Mouse (Mus musculus) heart, embryonic 16.5 days (tissue): ENCODE data around the gene Trmt2b. TPM values are rescaled to one million over a fixed set of nuclear protein-coding genes. Genes with fewer than 3 reads are reported as not detected.
"Not testable (repeated sequence)": the region's sequence is repeated elsewhere in the genome, so short reads cannot be mapped to it uniquely, and the experiment has no call there.

Experiments used
- ATAC-seq: fragments of 200-750 bp; cut with Nextera tagmentation; replicated peaks from 2 replicates; pipeline ENCODE4 v1.8.0; 2017; ENCODE audit warnings: moderate number of reproducible peaks; ENCODE audit not compliant: insufficient read depth, low FRiP score; ENCODE audit errors: extremely low read depth
- H3K27ac ChIP-seq: fragments of 300-500 bp; sonication (generic); 2 replicates; pipeline ENCODE4 v1.5.1; 2014; ENCODE audit warnings: mild to moderate bottlenecking, low read length, control low read depth, moderate library complexity
- H3K27me3 ChIP-seq: fragments of 300-500 bp; sonication (generic); 2 replicates; pipeline ENCODE4 v1.6.1; 2014; ENCODE audit warnings: low read length, mixed read lengths; ENCODE audit not compliant: control insufficient read depth, insufficient read depth
- H3K36me3 ChIP-seq: fragments of 300-500 bp; sonication (generic); 2 replicates; pipeline ENCODE4 v1.6.1; 2014; ENCODE audit not compliant: control insufficient read depth, insufficient read depth
- H3K4me1 ChIP-seq: fragments of 300-500 bp; sonication (generic); 2 replicates; pipeline ENCODE4 v1.6.1; 2014; ENCODE audit warnings: low read length, mixed read lengths; ENCODE audit not compliant: control insufficient read depth, insufficient read depth
- H3K4me2 ChIP-seq: fragments of 300-500 bp; sonication (generic); 2 replicates; pipeline ENCODE4 v1.6.1; 2014; ENCODE audit warnings: low read depth, mild to moderate bottlenecking, control low read depth, low read length
- H3K4me3 ChIP-seq: fragments of 300-500 bp; sonication (generic); 2 replicates; pipeline ENCODE4 v1.5.1; 2014; ENCODE audit warnings: mild to moderate bottlenecking, control low read depth, low read length
- H3K9ac ChIP-seq: fragments of 300-500 bp; sonication (generic); 2 replicates; pipeline ENCODE4 v1.6.1; 2014; ENCODE audit warnings: low read length, control low read depth
- H3K9me3 ChIP-seq: fragments of 300-500 bp; sonication (generic); replicated peaks from 2 replicates; pipeline ENCODE4 v1.6.1; 2016; ENCODE audit warnings: low read length; ENCODE audit not compliant: control insufficient read depth
- WGBS: fragments of 180-500 bp; shearing (Covaris S2); extraction: QIAGEN DNeasy Blood & Tissue Kit; methylation state at CpG from one replicate; pipeline ENCODE4 v1.1.7; 2014; 5-methylcytosine and 5-hydroxymethylcytosine counted together
- polyA plus RNA-seq: library from polyadenylated mRNA; unstranded; fragments of >200 nt; fragmentation: Nextera tagmentation; extraction: Ambion mirVana; gene quantifications from 2 replicates; pipeline ENCODE4 v1.2.1, GENCODE M21; 2015

Trmt2b gene
- 44.1 and 46.3 TPM in 2 replicates for polyA plus RNA-seq

GRCm38 (mm10) chrX:134276275-134277160 is at the start of gene Trmt2b:
Gene Trmt2b, minus strand, starts transcription at chrX:134276984.
- Histone ChIP-seq H3K27ac (peak within 1 kb of the TSS; percentile 93), H3K27me3 (no peaks in the 10 kb centered on the region), H3K4me2 (peak within 1 kb of the TSS; percentile 63), H3K36me3 (no peaks in the 10 kb centered on the region), H3K9ac (peak within 1 kb of the TSS; percentile 70), H3K4me3 (peak within 1 kb of the TSS; percentile 52), H3K4me1 (peaks cover 2% of the 10 kb centered on the region; the same call in 1 of the 2 replicates), H3K9me3 (no peaks in the 10 kb centered on the region)
- 14% methylated on average over 22 of the region's 26 CpGs for WGBS
- ATAC-seq, result peak; percentile 89

- Histone ChIP-seq H3K36me3 (no peaks in the 10 kb centered on the region), H3K9ac (no peak overlapping the region), H3K4me3 (no peak overlapping the region), H3K27ac (no peak overlapping the region), H3K9me3 (no peaks in the 10 kb centered on the region), H3K27me3 (no peaks in the 10 kb centered on the region), H3K4me2 (no peak overlapping the region), H3K4me1 (no peaks in the 10 kb centered on the region)
- WGBS, result 76% methylated on average over 2 of the region's 2 CpGs
- ATAC-seq, result no peak
These were observed 42.6 kb upstream of the Trmt2b start for GRCm38 (mm10) chrX:134319153-134319932.

GRCm38 (mm10) chrX:134311193-134311592 is 34.4 kb upstream of the Trmt2b start:
- not testable (repeated sequence) for ATAC-seq, H3K4me3 ChIP-seq, H3K36me3 ChIP-seq, H3K27ac ChIP-seq, H3K27me3 ChIP-seq, H3K4me2 ChIP-seq, H3K4me1 ChIP-seq, H3K9ac ChIP-seq, H3K9me3 ChIP-seq
- WGBS, result 87% methylated on average over 7 of the region's 7 CpGs

- 16% methylated on average over 9 of the region's 9 CpGs for WGBS
- Histone ChIP-seq H3K9ac (peak overlapping the region; percentile 64), H3K27ac (peak overlapping the region; percentile 35; the same call in 1 of the 2 replicates)
These were observed 31.5 kb upstream of the Trmt2b start for GRCm38 (mm10) chrX:134308275-134308634.

GRCm38 (mm10) chrX:134307534-134308274 is 30.9 kb upstream of the Trmt2b start, which contains the start of gene Cenpi:
Gene Cenpi, plus strand, starts transcription at chrX:134308084.
- peak within 1 kb of the TSS; percentile 62 for H3K4me2 ChIP-seq
- H3K27me3 ChIP-seq, result no peaks in the 10 kb centered on the region
- H3K27ac ChIP-seq, result peak within 1 kb of the TSS; percentile 65; the same call in 1 of the 2 replicates
- peak within 1 kb of the TSS; percentile 60 for H3K4me3 ChIP-seq
- H3K36me3 ChIP-seq, result no peaks in the 10 kb centered on the region; the same call in 1 of the 2 replicates
- H3K9ac ChIP-seq, result peak within 1 kb of the TSS; percentile 73
- WGBS, result 18% methylated on average over 36 of the region's 36 CpGs
- peak; percentile 94 for ATAC-seq
- peaks cover 3% of the 10 kb centered on the region; the same call in 1 of the 2 replicates for H3K4me1 ChIP-seq
- H3K9me3 ChIP-seq, result no peaks in the 10 kb centered on the region

More at GRCm38 (mm10) chrX:134308275-134308634, 31.5 kb upstream of the Trmt2b start:
- no peaks in the 10 kb centered on the region for H3K27me3 ChIP-seq
- ATAC-seq, result peak; percentile 59; the same call in 1 of the 2 replicates
- H3K4me3 ChIP-seq, result peak overlapping the region; percentile 60
- H3K36me3 ChIP-seq, result no peaks in the 10 kb centered on the region; the same call in 1 of the 2 replicates
- H3K9me3 ChIP-seq, result no peaks in the 10 kb centered on the region
- H3K4me2 ChIP-seq, result peak overlapping the region; percentile 62
- peaks cover 3% of the 10 kb centered on the region; the same call in 1 of the 2 replicates for H3K4me1 ChIP-seq

GRCm38 (mm10) chrX:134303287-134303686 is 26.5 kb upstream of the Trmt2b start:
- WGBS, result 90% methylated on average over 1 of the region's 1 CpGs
- Histone ChIP-seq H3K4me2 (no peak overlapping the region), H3K4me1 (no peaks in the 10 kb centered on the region), H3K27me3 (no peaks in the 10 kb centered on the region), H3K36me3 (no peaks in the 10 kb centered on the region), H3K9ac (no peak overlapping the region), H3K27ac (no peak overlapping the region), H3K9me3 (no peaks in the 10 kb centered on the region), H3K4me3 (no peak overlapping the region)
- no peak for ATAC-seq

- Histone ChIP-seq H3K4me1 (no peaks in the 10 kb centered on the region), H3K27me3 (no peaks in the 10 kb centered on the region), H3K36me3 (no peaks in the 10 kb centered on the region), H3K9ac (no peak overlapping the region), H3K27ac (no peak overlapping the region), H3K9me3 (no peaks in the 10 kb centered on the region), H3K4me2 (no peak overlapping the region), H3K4me3 (no peak overlapping the region)
- WGBS, result 61% methylated on average over 5 of the region's 5 CpGs
- no peak for ATAC-seq
These were observed 23.4 kb upstream of the Trmt2b start for GRCm38 (mm10) chrX:134300219-134300618.

- Histone ChIP-seq H3K9me3 (no peaks in the 10 kb centered on the region), H3K27ac (no peak overlapping the region), H3K4me2 (peak overlapping the region; percentile 71), H3K9ac (peak overlapping the region; percentile 63), H3K4me1 (no peaks in the 10 kb centered on the region), H3K4me3 (peak overlapping the region; percentile 59), H3K27me3 (peaks cover 5% of the 10 kb centered on the region), H3K36me3 (no peaks in the 10 kb centered on the region)
- ATAC-seq, result no peak
- 53% methylated on average over 4 of the region's 4 CpGs for WGBS
These were observed 20.4 kb upstream of the Trmt2b start for GRCm38 (mm10) chrX:134297195-134297594.
